Comparison of ENCODE assay signal across 14 mouse cellular contexts in the genomic region with DNA sequence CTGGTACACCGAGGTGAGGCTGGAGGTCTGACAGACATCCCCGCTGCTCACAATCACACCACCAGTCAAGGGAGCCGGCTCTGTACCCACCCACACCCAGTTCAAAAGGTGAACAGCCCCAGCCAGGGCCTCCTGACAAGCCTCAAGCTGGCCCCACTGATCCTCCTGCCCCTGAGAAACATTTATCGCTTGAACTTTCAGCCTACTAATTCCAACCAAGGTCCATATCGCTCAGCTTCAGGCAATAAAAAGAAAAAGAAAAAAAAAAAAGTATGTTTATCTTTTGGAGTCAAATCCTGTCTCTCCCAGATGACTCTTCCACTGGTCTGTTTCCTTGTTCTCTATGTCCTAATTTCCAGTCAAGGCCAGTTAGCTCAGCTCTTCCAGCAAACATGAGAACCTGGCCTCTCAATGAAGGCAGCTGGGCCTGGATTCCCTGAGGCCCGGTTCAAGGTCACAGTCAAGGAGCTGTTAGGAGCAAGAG.
A peak's percentile ranks its signal among the peaks of the same experiment; 100 is the strongest.
DNase-seq lines count a peak whose midpoint lies in the region; ATAC-seq and TF ChIP-seq lines count a peak whose summit lies in the region.
"Had no signal": no experiment of that assay in that cellular context is flagged by ENCODE, and none has a peak within 500 bp of the region (broad histone marks: within the 10 kb centered on the region; RNA-seq: fewer than 3 reads in every experiment).

No protein-coding gene starts in this region.

- WGBS in kidney, adult 2 months: 51% methylated on average over 6 of the region's 6 CpGs
- WGBS in stomach, embryonic 15.5 days: 44% methylated on average over 6 of the region's 6 CpGs

- H3K4me1 ChIP-seq in kidney, adult 2 months (ENCODE audit: control insufficient read depth, insufficient read depth, low read length): peaks cover 6% of the 10 kb centered on the region; the same call in 1 of the 2 replicates
- peaks cover 14% of the 10 kb centered on the region; the same call in 1 of the 2 replicates for H3K4me1 ChIP-seq in stomach, embryonic 15.5 days
- H3K4me1 ChIP-seq: embryonic facial prominence, embryonic 15.5 days had no signal

- H3K36me3 ChIP-seq in kidney, adult 2 months (ENCODE audit: control insufficient read depth, insufficient read depth, low read length): no peaks in the 10 kb centered on the region
- H3K36me3 ChIP-seq in stomach, embryonic 15.5 days: no peaks in the 10 kb centered on the region
- H3K36me3 ChIP-seq: embryonic facial prominence, embryonic 15.5 days; kidney, embryonic 15.5 days had no signal

- no peak overlapping the region for H3K9ac ChIP-seq in stomach, embryonic 15.5 days
- H3K9ac ChIP-seq: embryonic facial prominence, embryonic 15.5 days; kidney, embryonic 15.5 days had no signal

- TF ChIP-seq CTCF in kidney, adult 2 months (conservative IDR thresholded peaks at IDR 0.05; ENCODE audit: insufficient read depth, insufficient read length, low read depth, low read length): no peak
- no peak for TF ChIP-seq CTCF in layer of hippocampus, adult 2 months (conservative IDR thresholded peaks at IDR 0.05)

- no peak overlapping the region for H3K4me2 ChIP-seq in stomach, embryonic 15.5 days
- H3K4me2 ChIP-seq: embryonic facial prominence, embryonic 15.5 days; kidney, embryonic 15.5 days had no signal

- no peaks in the 10 kb centered on the region for H3K9me3 ChIP-seq in stomach, embryonic 15.5 days
- H3K9me3 ChIP-seq: embryonic facial prominence, embryonic 15.5 days; kidney, embryonic 15.5 days had no signal

- H3K4me3 ChIP-seq in kidney, adult 2 months (ENCODE audit: insufficient read depth, low read depth, low read length): no peak overlapping the region
- H3K4me3 ChIP-seq in stomach, embryonic 15.5 days (replicated peaks): no peak overlapping the region
- H3K4me3 ChIP-seq in layer of hippocampus, adult 2 months: no peak overlapping the region
- H3K4me3 ChIP-seq: embryonic facial prominence, embryonic 15.5 days; kidney, embryonic 15.5 days had no signal

- H3K27me3 ChIP-seq in kidney, adult 2 months (replicated peaks; ENCODE audit: control insufficient read depth, insufficient read depth, low read length): no peaks in the 10 kb centered on the region
- H3K27me3 ChIP-seq in stomach, embryonic 15.5 days (replicated peaks): no peaks in the 10 kb centered on the region
- H3K27me3 ChIP-seq: embryonic facial prominence, embryonic 15.5 days had no signal

- no peak for TF ChIP-seq POLR2A in kidney, adult 2 months (IDR thresholded peaks at IDR 0.05; ENCODE audit: low read depth, low read length)

- peak; percentile 38 for DNase-seq in kidney, adult 2 months
- no peak for DNase-seq in kidney, adult 9 months
- DNase-seq in adipocyte (ENCODE audit: low spot score) (peak; percentile 54), liver (peak; percentile 81)
- no peak for DNase-seq in layer of hippocampus, adult 2 months (ENCODE audit: low spot score in 2 of 2)
- DNase-seq in cerebellum, postnatal 4 days (ENCODE audit: low spot score in 2 of 2): no peak
- DNase-seq: adrenal gland, adult 2 months; heart, postnatal 4 days; layer of hippocampus, postnatal 36 days; lung, postnatal 10 days; thymus, adult 2 months had no signal

- H3K27ac ChIP-seq in kidney, adult 2 months (ENCODE audit: insufficient read depth, low read depth, low read length): no peak overlapping the region
- H3K27ac ChIP-seq in stomach, embryonic 15.5 days: peak overlapping the region; percentile 69
- no peak overlapping the region for H3K27ac ChIP-seq in layer of hippocampus, adult 2 months
- H3K27ac ChIP-seq: embryonic facial prominence, embryonic 15.5 days; kidney, embryonic 15.5 days had no signal

- ATAC-seq in stomach, embryonic 15.5 days (ENCODE audit: insufficient read depth, low FRiP score, low read depth): peak; percentile 68; the same call in 1 of the 2 replicates

Comparison
In these comparisons a context has a peak if more than half of its experiments do, and no peak if none do; other contexts are left out.
1. DNase-seq: peak in kidney, adult 2 months (single experiment), adipocyte (single experiment) and liver (single experiment); none in kidney, adult 9 months (single experiment), layer of hippocampus, adult 2 months (0 of 2) and cerebellum, postnatal 4 days (0 of 2).